Mouse (Mus musculus) layer of hippocampus, adult 8-10 months (tissue): ENCODE results near the gene Gm48552. TPM values are rescaled to one million over a fixed set of nuclear protein-coding genes. Genes with fewer than 3 reads are reported as not detected.

Experiments
- DNase-seq, 2 experiments: peaks; one replicate each; pipeline ENCODE4 v3.0.0; 2022; ENCODE audit warnings: low spot score in 2 of 2
- total RNA-seq, 4 experiments: library from RNA; stranded (reverse); gene quantifications; 2 replicates each; pipeline ENCODE4 v1.2.4; 2022

The Gm48552 gene
- total RNA-seq, 4 experiments from 2014 or later = 2.9 to 9.7 (median 4.2) TPM

- DNase-seq = no peak
Observed at GRCm38 (mm10) chr10:81418216-81419070, 29.6 kb downstream of the Gm48552 start.

DNA sequence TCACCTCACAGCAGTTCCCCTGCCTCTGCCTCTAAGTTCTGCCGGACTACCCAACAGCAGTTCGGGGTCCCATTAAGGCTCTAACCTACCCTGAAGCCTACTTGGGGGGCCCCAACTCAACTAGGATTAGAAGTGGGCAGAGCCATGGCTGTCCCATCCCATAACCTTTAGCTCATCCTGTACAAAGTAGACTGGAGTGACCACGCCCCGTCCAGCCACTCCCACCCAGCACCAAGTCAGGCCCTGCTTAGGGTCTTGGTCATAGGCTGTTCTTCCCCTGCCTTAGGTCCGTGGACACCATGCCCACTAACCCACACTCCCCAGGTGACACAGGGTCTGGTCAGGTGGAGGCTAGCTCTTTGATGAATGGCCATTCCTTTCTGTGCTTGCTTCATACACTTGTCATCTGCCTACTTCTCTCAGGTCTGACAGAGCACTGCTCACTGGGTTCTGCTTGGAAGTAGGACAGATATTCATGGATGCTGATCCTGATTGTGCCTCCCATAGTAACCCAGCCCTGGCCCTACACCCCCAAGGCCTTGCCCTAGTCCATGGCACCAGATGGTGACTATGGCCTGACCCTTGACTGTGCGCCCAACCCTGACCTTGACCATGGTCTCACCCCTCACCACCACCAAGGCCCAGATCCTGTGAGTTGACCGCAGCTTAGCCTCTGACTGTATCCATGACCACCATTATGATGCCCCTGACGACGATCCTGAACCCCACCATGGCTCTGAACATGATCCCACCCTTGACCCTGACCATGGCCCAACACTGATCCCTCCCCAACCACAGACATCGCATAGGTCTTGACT lies 30.5 kb downstream of the Gm48552 start:
- no peak for DNase-seq

GRCm38 (mm10) chr10:81420191-81420767 lies 31.5 kb downstream of the Gm48552 start:
- DNase-seq = no peak

DNA sequence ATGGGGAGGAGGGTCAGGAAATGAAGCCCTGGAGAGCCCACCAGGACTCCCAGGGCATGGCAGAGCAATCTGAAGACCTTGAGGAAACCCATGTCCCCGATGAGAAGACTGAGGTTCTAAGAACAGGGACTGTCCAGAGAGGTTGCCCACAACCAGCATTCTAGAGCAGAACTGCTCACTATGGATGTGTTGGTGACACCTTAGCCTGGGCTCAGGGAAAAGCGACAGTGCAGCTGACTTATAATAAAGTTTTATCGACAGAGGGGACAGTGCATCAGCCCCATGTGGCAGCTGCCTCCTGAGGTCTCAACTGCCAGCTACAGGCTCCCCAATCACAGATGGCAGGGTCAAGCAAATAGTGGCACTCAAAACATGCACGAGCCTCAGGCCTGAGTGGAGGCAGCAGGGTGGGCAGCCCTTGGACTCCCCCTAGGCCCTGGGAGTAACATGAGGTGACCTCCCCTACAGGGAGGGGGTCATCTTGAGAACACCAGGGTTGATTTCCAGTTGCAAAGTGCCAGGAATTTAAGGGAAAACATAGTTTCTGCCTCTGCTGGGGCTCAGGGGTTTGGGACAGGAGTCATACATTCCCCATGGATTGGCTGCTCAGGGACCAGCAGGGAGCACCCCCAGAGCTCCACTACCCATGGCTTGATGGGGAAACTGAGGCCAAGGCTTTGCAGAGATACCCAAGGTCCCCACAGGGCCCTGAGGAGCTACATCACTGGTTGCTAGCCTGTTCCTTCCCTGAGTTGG lies 32.4 kb downstream of the Gm48552 start:
- DNase-seq = no peak

- no peak for DNase-seq
Observed at GRCm38 (mm10) chr10:81421797-81422100, 32.9 kb downstream of the Gm48552 start.

- DNase-seq = peak; percentile 2 to 5
Observed at GRCm38 (mm10) chr10:81422191-81422590, 33.4 kb downstream of the Gm48552 start.

GRCm38 (mm10) chr10:81422661-81423217 lies 33.9 kb downstream of the Gm48552 start:
- peak in 1 of 2 experiments; percentile 8 for DNase-seq

- DNase-seq = no peak
Observed at GRCm38 (mm10) chr10:81423476-81424245, 34.9 kb downstream of the Gm48552 start.

DNA sequence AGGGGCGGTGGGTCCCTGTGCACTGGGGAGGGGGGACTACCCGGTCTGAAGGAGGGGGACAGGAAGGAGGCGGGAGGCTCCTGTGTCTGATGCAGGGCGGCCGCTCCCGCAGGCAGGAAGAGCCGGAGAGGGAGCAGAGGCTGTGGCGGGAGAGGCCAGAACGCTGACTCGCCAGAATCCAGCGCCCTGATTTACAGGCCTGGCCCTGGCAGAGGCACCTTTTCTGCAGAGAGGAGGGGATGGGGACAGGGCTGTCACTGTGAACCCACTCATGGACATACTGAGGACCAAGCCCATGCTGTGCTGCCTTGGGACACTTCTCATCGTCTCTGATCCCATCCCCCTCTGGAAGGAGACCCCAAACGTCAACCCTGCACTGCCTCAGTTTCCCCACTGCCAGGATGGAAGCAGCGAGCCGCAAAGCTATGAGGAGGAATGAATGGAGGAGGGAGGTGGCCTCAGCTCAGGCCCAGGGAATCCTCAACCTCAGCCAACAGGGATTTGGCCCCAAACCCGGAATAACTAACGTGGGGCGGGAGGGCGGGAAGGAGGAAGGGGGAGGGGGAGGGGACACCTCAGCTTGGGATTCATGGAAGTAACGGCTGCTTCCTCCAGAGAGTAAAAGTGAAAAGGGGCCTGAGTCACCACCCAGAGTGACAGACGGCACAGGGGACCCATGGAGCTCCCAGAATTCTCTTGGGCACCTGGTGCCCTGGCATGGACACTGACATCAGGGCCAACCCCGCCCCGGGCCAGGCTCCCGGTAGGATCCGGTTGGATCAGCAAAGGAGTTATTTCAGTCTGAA lies 35.6 kb downstream of the Gm48552 start:
- peak; percentile 8 to 16 for DNase-seq

- peak; percentile 11 to 32 for DNase-seq
Observed at GRCm38 (mm10) chr10:81425236-81425850, 36.5 kb downstream of the Gm48552 start.

DNA sequence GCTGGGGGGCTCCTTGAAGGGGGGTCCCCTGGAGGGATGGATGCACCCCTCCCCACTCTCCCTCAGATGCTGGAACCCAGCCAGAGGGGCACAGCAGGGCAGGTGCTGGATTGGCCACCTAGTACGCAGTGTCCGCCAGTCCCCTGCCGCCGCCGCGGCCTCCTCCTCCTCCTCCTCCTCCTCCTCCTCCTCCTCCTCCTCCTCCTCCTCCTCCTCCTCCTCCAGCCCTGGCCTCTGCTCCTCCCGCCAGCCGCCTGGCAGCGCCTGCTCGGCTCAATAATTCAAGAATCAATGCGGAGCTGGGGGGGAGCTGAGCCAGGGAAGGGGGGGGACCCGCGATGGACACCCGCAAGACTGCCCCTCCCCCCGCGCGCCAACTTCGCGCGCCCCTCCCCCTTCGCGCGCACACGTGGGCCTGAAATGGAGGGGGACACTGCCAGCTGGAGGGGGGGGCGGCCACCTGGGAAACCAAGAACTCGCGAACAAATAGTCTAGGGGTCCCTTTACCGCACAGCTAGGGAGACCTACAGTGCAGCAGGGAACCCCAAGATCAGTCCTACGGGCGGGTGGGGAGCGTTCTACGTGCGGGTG lies 37.4 kb downstream of the Gm48552 start:
- peak; percentile 6 to 9 for DNase-seq

DNA sequence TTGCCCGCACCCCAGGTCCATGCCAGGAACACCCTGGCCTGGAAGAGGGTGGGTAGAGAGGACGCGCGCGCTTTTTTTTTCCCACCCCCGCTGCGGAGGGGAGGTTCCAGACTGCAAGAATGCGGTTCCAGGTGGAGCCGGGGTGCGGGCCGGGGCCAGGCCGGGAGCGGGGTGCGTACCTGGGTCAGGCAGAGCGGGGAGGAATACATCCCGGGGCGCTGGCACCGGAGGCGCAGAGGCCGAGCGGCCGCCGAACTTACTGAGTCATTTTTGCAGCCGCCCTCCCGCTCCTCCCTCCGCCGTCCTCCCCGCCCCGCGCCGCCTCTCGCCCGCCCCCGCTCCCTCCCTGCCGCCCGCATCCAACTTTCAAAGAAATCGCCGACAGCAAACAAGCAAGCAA lies 38.1 kb downstream of the Gm48552 start:
- peak; percentile 32 to 44 for DNase-seq

GRCm38 (mm10) chr10:81427327-81427726 lies 38.5 kb downstream of the Gm48552 start:
- DNase-seq = peak in 1 of 2 experiments; percentile 7

DNA sequence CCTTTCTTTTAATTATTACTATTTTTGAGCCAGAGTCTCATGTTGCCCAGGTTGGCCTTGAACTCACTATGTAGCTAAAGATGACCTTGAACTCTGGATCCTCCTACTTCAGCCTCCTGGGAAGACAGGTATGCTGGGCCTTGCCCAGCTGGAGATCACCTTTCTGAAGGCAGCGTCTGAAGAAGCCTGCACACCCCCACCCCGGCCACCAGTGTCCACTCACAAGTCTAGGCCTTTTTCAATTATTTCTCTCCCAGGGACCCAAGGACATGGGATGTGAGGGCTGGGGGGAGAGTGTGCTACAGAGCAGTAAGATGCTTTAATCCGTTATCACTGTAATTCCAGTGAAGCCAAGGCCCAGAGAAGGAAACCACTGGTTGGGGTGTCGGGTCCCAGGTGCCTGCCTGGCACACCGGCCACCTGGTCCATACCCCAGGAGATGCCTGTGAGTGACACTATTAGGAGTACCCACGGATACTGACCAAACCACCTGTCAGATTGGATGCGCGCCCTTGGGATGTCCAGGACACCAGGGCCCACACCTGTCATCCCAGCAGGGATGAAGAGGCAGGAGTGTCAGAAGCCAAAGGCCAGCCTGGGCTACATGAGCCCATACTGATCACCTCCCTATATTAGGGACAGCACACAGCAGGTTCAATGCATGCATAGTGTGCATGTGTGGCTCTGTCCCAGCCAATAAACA lies 39.1 kb downstream of the Gm48552 start:
- peak; percentile 13 to 15 for DNase-seq

DNA sequence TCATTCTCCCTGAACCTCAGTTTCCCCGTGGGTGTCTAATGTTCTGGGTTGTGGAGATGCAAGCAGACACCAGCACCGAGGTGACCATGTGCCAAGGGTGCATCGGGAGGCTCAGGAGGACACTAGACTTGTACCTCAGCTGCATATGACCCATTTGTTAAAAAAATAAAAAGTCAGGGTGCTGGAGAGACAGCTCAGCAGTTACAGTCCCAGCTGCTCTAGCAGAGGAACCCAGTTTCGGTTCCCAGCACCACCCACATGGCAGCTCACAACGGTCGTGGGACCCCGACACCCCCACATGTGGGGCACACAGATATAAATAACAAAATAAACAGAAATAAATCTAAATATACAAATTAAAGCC lies 39.7 kb downstream of the Gm48552 start:
- DNase-seq = peak in 1 of 2 experiments; percentile 4

DNA sequence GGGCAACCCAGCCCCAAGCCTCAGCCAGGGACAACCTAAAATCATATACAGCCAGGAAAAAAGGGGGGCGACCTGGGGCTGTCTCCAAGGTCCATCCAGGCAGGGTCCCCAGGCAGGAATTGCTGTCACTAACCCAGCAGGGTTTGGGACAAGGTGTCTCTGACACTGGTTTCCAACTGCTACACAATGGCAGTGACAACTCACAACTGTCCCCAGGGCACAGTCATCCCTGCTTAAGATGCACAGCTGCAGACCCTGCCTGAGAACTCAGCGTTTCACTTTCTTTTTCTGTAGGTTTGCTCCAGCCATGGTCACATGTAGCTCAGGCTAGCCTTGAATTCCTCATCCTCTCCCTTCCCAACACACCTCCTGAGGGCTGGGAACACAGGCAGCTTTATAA lies 40.3 kb downstream of the Gm48552 start:
- DNase-seq = peak in 1 of 2 experiments; percentile 8

GRCm38 (mm10) chr10:81429605-81430061 lies 40.8 kb downstream of the Gm48552 start:
- peak; percentile 55 to 73 for DNase-seq
